Mouse (Mus musculus): ENCODE measurements around the gene Trim58. TPM values are rescaled to one million over a fixed set of nuclear protein-coding genes. Genes with fewer than 3 reads are reported as not detected.

The Trim58 gene
- polyA plus RNA-seq, 1 experiment from 2014 or later, result 0.10 TPM

DNA sequence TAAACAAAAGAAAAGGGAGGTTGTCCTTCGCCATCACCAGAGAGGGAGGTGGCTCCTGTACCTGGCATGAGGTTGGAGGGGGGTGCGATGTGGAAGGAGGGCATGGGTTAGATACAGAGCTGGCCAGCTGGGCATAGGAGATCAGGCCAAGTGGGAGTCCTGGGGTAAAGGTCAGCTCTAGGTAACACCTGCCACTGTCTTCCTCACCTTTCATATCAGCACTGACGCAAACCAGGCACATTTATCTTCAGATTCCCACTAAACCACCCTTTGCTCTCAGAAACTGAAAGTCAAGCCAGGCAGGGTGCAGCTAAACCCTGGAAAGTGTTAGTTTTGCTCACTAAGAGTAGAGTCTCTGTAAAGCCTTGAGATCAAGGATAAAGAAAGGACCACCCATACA is 21.9 kb upstream of the Trim58 start:
- H3K4me1 ChIP-seq, result no peaks in the 10 kb centered on the region
- H3K27me3 ChIP-seq (replicated peaks), result no peaks in the 10 kb centered on the region
- no peak overlapping the region for H3K9ac ChIP-seq
- no peaks in the 10 kb centered on the region for H3K9me3 ChIP-seq
- no peak overlapping the region for H3K27ac ChIP-seq
- no peak overlapping the region for H3K4me3 ChIP-seq
- H3K36me3 ChIP-seq (replicated peaks), result no peaks in the 10 kb centered on the region
- no peak for ATAC-seq (replicated peaks)
- WGBS, result 66% methylated on average over 3 of the region's 3 CpGs
- no peak overlapping the region for H3K4me2 ChIP-seq

DNA sequence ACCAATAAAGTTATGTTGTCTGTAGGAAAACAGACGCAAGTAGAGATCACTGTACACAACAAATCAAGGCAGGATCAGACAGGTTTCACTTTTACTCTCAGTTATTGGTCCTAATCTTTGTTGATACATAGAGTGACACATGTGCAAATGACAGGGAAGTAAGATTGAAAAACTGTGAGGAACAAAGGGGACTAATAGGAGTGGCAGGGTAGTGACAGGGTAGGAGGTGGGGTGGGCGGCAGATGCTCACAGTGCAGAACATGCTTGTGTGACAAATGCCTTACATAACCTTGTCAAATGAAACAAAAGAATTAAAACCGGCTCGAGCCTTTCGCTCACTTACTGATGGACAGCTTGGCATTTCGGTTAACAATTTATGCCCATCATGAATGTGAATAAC is 21.5 kb upstream of the Trim58 start:
- WGBS, result 55% methylated on average over 6 of the region's 6 CpGs
- H3K4me2 ChIP-seq, result no peak overlapping the region
- no peaks in the 10 kb centered on the region for H3K36me3 ChIP-seq (replicated peaks)
- H3K9ac ChIP-seq, result no peak overlapping the region
- no peak for ATAC-seq (replicated peaks)
- no peaks in the 10 kb centered on the region for H3K9me3 ChIP-seq
- no peaks in the 10 kb centered on the region for H3K27me3 ChIP-seq (replicated peaks)
- H3K27ac ChIP-seq, result no peak overlapping the region
- no peak overlapping the region for H3K4me3 ChIP-seq
- H3K4me1 ChIP-seq, result no peaks in the 10 kb centered on the region

DNA sequence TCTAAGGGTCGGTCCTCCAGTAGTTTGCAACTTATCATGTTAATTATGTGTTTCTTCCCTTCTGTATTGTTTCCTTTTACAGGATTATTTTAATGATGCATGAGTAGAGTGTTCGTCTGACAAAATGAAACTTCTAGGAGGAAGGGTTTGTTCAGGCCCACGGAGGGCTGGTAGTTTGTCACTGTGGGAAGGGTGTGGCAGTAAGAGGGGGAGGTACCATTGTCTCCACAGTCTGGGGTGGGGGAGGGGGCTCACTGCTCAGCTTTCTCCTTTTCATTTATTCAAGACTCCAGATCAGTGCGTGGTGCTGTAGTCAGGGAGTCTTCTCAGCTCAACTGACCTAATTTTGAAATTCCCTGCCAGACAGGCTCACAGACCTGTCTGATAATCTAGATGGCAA is 14.1 kb upstream of the Trim58 start:
- 53% methylated on average over 4 of the region's 4 CpGs for WGBS
- Histone ChIP-seq H3K27me3 (replicated peaks) (no peaks in the 10 kb centered on the region), H3K4me2 (no peak overlapping the region), H3K9me3 (no peaks in the 10 kb centered on the region), H3K9ac (no peak overlapping the region), H3K4me1 (no peaks in the 10 kb centered on the region), H3K27ac (no peak overlapping the region), H3K36me3 (replicated peaks) (no peaks in the 10 kb centered on the region), H3K4me3 (no peak overlapping the region)
- no peak for ATAC-seq (replicated peaks)

DNA sequence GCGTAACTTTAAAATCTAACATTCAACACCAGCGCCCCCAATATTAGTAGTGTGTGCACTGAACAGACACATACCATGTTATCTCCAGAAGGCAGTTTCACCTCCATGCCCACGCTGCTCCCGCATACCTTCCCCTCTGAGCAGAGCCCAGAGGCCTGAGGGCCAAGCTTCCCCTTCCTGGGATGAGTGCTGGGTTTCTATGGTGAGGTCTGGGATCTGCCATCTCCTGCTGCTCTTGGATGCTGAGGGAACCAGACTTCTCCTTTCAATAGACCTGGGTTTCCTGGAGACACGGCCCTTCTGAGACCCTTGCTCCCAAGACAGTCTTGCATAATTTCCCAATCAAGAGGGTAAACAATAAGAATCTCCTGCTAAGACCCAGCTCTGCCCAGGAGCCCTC is 9.9 kb upstream of the Trim58 start, which contains the start of gene Olfr323:
TSS of gene Olfr323 (minus strand) at position 101 of the 400 bp plus-strand sequence.
- Histone ChIP-seq H3K9ac (no peak within 1 kb of the TSS), H3K4me3 (no peak within 1 kb of the TSS), H3K27me3 (replicated peaks) (no peaks in the 10 kb centered on the region), H3K4me1 (no peaks in the 10 kb centered on the region), H3K9me3 (no peaks in the 10 kb centered on the region), H3K36me3 (replicated peaks) (no peaks in the 10 kb centered on the region), H3K4me2 (no peak within 1 kb of the TSS), H3K27ac (no peak within 1 kb of the TSS)
- ATAC-seq (replicated peaks), result no peak
- WGBS, result 73% methylated on average over 5 of the region's 5 CpGs

DNA sequence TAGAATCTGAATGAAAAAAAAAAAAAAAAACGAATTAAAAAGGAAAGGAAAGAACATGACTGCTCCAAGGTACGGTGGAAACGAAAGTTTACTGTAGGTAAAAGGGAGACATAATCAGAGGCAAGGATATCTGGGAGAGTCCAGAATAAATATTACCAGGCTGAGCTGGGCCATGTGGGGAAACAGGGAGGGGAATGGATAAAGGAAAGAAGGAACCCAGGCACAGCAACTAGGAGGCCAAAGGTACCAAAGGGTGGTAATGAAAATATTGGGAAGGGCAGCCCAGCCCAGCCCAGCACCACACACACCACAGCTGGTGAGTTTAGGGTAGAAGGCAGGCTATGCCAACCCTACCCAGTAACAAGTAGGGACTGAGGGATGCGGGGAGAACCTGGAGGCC is 5.4 kb upstream of the Trim58 start:
- H3K4me2 ChIP-seq, result no peak overlapping the region
- H3K27ac ChIP-seq, result no peak overlapping the region
- H3K4me1 ChIP-seq, result no peaks in the 10 kb centered on the region
- WGBS, result 64% methylated on average over 4 of the region's 4 CpGs
- no peaks in the 10 kb centered on the region for H3K9me3 ChIP-seq
- ATAC-seq (replicated peaks), result no peak
- H3K36me3 ChIP-seq (replicated peaks), result no peaks in the 10 kb centered on the region
- H3K27me3 ChIP-seq (replicated peaks), result no peaks in the 10 kb centered on the region
- no peak overlapping the region for H3K4me3 ChIP-seq
- H3K9ac ChIP-seq, result no peak overlapping the region

DNA sequence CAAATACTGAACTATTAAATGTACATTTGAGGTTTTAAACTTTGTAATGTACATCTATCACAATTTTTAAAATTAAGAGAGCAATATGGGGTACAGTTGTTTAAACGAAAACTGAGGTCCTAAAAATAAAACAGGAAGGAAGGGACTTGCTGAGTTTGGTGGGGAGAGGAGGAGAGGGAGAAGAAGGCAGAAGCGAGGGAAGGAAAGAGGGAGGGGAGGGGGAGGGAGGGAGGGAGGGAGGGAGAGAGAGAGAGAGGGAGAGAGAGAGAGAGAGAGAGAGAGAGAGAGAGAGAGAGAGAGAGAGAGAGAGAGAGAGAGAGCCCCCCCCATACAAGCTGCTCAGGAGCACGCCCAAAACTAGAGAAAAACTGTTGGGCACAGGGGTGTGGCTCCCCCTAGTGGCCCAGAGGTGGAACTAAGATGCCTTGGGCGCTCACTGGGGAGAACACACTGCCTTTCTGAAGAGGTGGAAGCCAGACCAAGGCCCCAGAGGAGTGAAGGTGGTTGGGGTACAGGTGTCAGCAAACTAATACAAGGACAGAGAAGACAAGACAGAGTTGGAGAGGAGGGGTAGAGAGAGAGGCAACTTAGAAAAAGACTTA is 3.8 kb upstream of the Trim58 start:
- Histone ChIP-seq H3K4me1 (peaks cover 10% of the 10 kb centered on the region), H3K4me2 (no peak overlapping the region), H3K27ac (no peak overlapping the region), H3K9me3 (no peaks in the 10 kb centered on the region), H3K36me3 (replicated peaks) (no peaks in the 10 kb centered on the region), H3K4me3 (no peak overlapping the region), H3K27me3 (replicated peaks) (peaks cover 5% of the 10 kb centered on the region; the same call in 1 of the 2 replicates), H3K9ac (no peak overlapping the region)
- 29% methylated on average over 4 of the region's 4 CpGs for WGBS
- no peak for ATAC-seq (replicated peaks)

DNA sequence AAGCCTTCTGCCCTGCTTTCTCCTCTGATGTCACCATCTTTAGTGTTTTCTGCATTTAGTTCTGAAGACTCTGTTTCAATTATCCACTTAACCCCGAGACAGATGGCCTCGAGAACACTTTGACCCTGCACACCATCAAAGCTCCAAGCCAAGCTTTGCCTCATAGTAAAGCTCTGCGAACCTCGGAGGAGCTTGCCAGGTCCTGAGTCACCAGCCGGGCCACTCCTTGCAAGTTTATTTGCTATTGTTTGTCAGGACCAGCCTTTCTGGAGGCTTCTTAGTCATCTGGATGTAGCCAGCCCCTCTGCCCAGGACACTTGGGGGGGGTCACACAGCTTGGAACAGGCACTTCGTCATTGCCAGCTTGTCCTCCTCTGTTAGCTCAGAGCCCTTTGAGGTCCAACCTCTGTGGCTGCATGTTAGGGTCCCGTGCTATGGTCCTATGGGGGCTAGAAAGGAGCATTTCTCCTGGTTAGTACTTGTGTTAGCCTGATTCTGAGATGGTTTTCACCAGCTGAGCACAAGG is 2.0 kb upstream of the Trim58 start:
- no peak overlapping the region for H3K4me3 ChIP-seq
- H3K27me3 ChIP-seq (replicated peaks), result peaks cover 12% of the 10 kb centered on the region; the same call in 1 of the 2 replicates
- no peaks in the 10 kb centered on the region for H3K36me3 ChIP-seq (replicated peaks)
- H3K9ac ChIP-seq, result no peak overlapping the region
- H3K27ac ChIP-seq, result no peak overlapping the region
- no peaks in the 10 kb centered on the region for H3K9me3 ChIP-seq
- WGBS, result 66% methylated on average over 7 of the region's 7 CpGs
- peaks cover 10% of the 10 kb centered on the region for H3K4me1 ChIP-seq
- no peak for ATAC-seq (replicated peaks)
- no peak overlapping the region for H3K4me2 ChIP-seq

DNA sequence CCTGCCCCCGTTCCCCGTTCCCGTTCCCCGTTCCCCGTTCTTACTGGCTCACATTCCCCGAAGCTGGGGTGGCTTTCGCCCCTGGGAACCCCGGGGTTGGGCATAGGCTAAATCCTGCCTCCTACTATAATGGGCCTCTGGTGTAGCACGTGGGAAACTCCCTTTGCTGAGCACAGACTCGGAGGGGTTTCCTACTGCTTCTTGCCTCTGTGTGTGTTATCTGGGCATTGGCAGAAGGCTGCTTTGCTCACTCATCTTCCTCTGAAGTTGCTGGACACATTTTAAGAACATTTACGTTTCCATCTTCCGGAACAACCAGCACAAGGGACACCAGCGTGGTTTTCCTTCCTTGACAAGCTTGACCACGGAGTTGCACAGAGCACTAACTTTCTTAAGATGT is 792 bp downstream of the Trim58 start:
- Histone ChIP-seq H3K27ac (no peak overlapping the region), H3K27me3 (replicated peaks) (peaks cover 12% of the 10 kb centered on the region; the same call in 1 of the 2 replicates), H3K4me1 (peaks cover 10% of the 10 kb centered on the region), H3K9me3 (no peaks in the 10 kb centered on the region), H3K9ac (peak overlapping the region; percentile 50; the same call in 1 of the 2 replicates), H3K4me2 (peak overlapping the region; percentile 99), H3K36me3 (replicated peaks) (no peaks in the 10 kb centered on the region), H3K4me3 (peak overlapping the region; percentile 47)
- WGBS, result 24% methylated on average over 14 of the region's 14 CpGs
- ATAC-seq (replicated peaks), result no peak

DNA sequence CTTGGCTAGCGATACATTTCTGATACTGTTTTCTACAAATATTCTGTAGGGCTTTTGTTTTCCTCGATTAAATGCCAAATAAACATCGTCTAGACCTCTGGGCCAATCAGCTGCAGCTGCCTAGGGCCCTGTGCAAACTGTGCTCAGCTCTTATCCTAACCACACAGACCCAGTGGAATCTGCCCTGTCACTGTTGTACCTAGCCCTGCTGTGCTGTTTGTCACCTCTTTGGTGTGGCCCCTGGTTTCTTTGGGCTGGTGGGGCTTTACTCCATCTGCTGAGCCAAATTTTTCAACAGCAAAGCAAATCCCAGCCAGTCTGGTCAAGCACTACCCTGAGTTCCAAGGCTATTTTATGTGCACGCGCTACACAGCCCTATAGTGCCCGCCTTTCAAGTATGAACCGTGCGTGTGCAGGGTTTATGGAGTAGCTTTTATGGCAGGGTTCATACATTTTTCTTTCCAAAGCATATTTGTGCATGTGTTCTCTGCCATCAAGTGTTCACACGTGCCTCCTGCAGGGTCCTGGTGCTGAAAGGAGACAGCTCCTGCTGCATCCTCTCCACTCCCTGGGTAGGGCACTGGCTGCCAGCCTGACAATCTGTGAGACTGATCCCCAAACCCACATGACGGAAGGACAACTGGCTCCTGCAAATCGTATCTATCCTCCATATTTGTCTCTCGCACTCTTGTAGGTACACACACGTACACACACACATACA is 1.5 kb downstream of the Trim58 start:
- H3K27me3 ChIP-seq (replicated peaks), result peaks cover 12% of the 10 kb centered on the region; the same call in 1 of the 2 replicates
- H3K27ac ChIP-seq, result no peak overlapping the region
- 83% methylated on average over 13 of the region's 13 CpGs for WGBS
- no peak overlapping the region for H3K4me3 ChIP-seq
- peaks cover 10% of the 10 kb centered on the region for H3K4me1 ChIP-seq
- H3K9ac ChIP-seq, result no peak overlapping the region
- H3K4me2 ChIP-seq, result no peak overlapping the region
- no peaks in the 10 kb centered on the region for H3K9me3 ChIP-seq
- no peaks in the 10 kb centered on the region for H3K36me3 ChIP-seq (replicated peaks)
- no peak for ATAC-seq (replicated peaks)

DNA sequence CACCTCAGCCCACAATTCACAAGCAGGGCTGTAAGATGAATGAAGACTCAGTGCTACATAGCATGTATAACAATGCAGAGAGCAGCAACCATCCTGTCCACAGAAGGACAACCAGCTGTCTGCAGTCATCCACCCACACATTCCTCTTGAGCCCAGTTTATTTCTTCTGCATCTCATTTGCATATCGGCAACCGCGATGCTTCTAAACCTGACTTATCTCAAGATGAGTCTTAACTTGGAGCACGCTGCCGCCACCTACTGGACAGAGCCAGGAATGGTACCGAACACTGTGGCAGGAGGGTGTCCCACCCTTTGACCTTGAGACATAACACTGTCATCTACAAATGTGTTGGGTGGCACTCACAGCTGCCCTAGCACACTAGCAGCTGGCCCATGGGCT is 3.1 kb downstream of the Trim58 start:
- WGBS, result 35% methylated on average over 6 of the region's 6 CpGs
- no peak overlapping the region for H3K4me3 ChIP-seq
- H3K27ac ChIP-seq, result no peak overlapping the region
- H3K4me2 ChIP-seq, result no peak overlapping the region
- H3K9me3 ChIP-seq, result no peaks in the 10 kb centered on the region
- no peak for ATAC-seq (replicated peaks)
- peaks cover 10% of the 10 kb centered on the region for H3K4me1 ChIP-seq
- no peaks in the 10 kb centered on the region for H3K36me3 ChIP-seq (replicated peaks)
- no peak overlapping the region for H3K9ac ChIP-seq
- H3K27me3 ChIP-seq (replicated peaks), result peaks cover 12% of the 10 kb centered on the region; the same call in 1 of the 2 replicates

DNA sequence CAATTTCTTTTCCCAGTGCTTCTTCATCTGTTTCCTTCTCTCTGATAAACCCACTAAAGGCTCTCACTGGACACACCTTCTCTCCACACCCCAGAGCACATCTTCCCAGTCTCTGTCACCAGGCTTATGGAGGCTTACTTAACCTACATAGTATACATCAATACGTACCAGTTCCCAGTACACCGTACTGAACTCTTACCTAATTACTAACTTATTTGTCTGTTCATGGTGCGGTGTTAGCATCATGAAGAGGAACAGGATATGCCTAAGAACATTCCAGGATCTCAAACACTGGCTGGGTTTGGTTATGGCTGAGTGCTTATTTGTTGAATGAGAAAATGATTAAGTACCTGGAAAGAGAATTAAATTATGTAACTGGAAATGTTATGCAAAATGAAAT is 14.9 kb downstream of the Trim58 start:
- WGBS, result 93% methylated on average over 3 of the region's 3 CpGs
- ATAC-seq (replicated peaks), result no peak

DNA sequence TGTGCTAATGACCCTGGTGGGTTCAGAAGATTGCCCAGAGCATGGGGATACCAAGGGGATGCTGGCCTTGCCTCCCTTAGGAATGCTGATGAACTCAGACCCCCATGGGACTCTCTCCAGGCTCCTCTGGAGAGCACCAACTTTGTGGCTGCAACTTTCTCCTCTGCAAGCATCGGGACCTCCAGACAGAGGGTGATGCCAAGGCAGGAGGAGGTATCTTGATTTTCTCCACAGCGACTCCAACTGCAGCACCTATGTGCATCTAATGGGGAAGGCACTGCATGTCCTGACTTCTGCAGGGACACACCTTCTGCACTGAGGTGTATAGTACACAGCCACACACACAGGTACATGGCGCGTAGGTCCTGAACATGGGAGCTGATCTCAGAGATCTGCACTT is 18.3 kb downstream of the Trim58 start, which contains the start of gene Olfr322:
TSS of gene Olfr322 (plus strand) at position 187 of the 400 bp plus-strand sequence.
- ATAC-seq (replicated peaks), result no peak
- Histone ChIP-seq H3K4me1 (no peaks in the 10 kb centered on the region), H3K4me2 (no peak within 1 kb of the TSS), H3K9ac (no peak within 1 kb of the TSS), H3K4me3 (no peak within 1 kb of the TSS), H3K27ac (no peak within 1 kb of the TSS), H3K36me3 (replicated peaks) (no peaks in the 10 kb centered on the region), H3K9me3 (no peaks in the 10 kb centered on the region), H3K27me3 (replicated peaks) (no peaks in the 10 kb centered on the region)
- 94% methylated on average over 4 of the region's 4 CpGs for WGBS

More for the DNA sequence above, 14.9 kb downstream of the Trim58 start:
- Histone ChIP-seq H3K4me3 (no peak overlapping the region), H3K27me3 (replicated peaks) (no peaks in the 10 kb centered on the region), H3K9me3 (no peaks in the 10 kb centered on the region), H3K27ac (no peak overlapping the region), H3K36me3 (replicated peaks) (no peaks in the 10 kb centered on the region), H3K4me2 (no peak overlapping the region), H3K9ac (no peak overlapping the region), H3K4me1 (no peaks in the 10 kb centered on the region)

DNA sequence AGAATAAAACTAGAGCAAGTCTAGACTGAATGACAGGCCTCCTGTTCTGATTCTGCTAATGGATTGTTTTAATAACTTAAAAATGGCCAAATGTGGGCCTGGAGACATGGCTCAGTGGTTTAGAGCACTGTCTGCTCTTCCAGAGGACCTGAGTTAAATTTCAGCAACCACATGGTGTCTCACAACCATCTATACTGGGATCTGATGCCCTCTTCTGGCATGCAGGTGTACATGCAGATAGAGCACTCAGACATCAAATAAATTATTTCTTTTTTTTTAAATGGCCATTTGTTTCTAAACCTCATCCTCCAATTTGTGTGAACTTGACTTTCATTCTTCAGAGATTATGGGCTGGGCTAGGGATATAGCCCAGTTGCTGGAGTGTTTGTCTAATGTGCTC is 29.0 kb downstream of the Trim58 start:
- Histone ChIP-seq H3K9me3 (no peaks in the 10 kb centered on the region), H3K27ac (no peak overlapping the region), H3K9ac (no peak overlapping the region), H3K4me3 (no peak overlapping the region), H3K4me2 (no peak overlapping the region), H3K27me3 (replicated peaks) (no peaks in the 10 kb centered on the region), H3K36me3 (replicated peaks) (no peaks in the 10 kb centered on the region), H3K4me1 (no peaks in the 10 kb centered on the region)
- ATAC-seq (replicated peaks), result no peak

All from midbrain, embryonic 15.5 days (tissue).